Mouse (Mus musculus): ENCODE measurements around the gene Ptpro. TPM values are rescaled to one million over a fixed set of nuclear protein-coding genes. Genes with fewer than 3 reads are reported as not detected.

Ptpro gene
- polyA plus RNA-seq, 1 experiment from 2014 or later = 0.45 TPM

- Histone ChIP-seq H3K9me3 (ENCODE audit: control insufficient read depth, low read length) (no peaks in the 10 kb centered on the region), H3K4me1 (ENCODE audit: control insufficient read depth, insufficient read depth, low read length) (no peaks in the 10 kb centered on the region), H3K27ac (replicated peaks; ENCODE audit: low read depth, low read length) (no peak overlapping the region), H3K27me3 (ENCODE audit: control insufficient read depth, insufficient read depth, low read length) (no peaks in the 10 kb centered on the region), H3K9ac (ENCODE audit: low read length) (no peak overlapping the region), H3K36me3 (ENCODE audit: control insufficient read depth, insufficient read depth, low read length) (no peaks in the 10 kb centered on the region), H3K4me2 (ENCODE audit: low read depth, severe bottlenecking) (no peak overlapping the region), H3K4me3 (ENCODE audit: low read depth, low read length) (no peak overlapping the region)
- ATAC-seq (ENCODE audit: insufficient number of reproducible peaks, low FRiP score, low TSS enrichment, low read depth) = no peak
- no peak for DNase-seq (ENCODE audit: low spot score)
- 85% methylated on average over 1 of the region's 1 CpGs for WGBS
These were observed 242.7 kb downstream of the Ptpro start for GRCm38 (mm10) chr6:137494801-137495200.

- H3K27ac ChIP-seq (replicated peaks; ENCODE audit: low read depth, low read length) = no peak overlapping the region
- H3K4me3 ChIP-seq (ENCODE audit: low read depth, low read length) = no peak overlapping the region
- DNase-seq (ENCODE audit: low spot score) (no peak), ATAC-seq (ENCODE audit: insufficient number of reproducible peaks, low FRiP score, low TSS enrichment, low read depth) (no peak)
- H3K4me2 ChIP-seq (ENCODE audit: low read depth, severe bottlenecking) = no peak overlapping the region
- no peak overlapping the region for H3K9ac ChIP-seq (ENCODE audit: low read length)
- H3K36me3 ChIP-seq (ENCODE audit: control insufficient read depth, insufficient read depth, low read length) = no peaks in the 10 kb centered on the region
- no peaks in the 10 kb centered on the region for H3K4me1 ChIP-seq (ENCODE audit: control insufficient read depth, insufficient read depth, low read length)
- no peaks in the 10 kb centered on the region for H3K9me3 ChIP-seq (ENCODE audit: control insufficient read depth, low read length)
- no peaks in the 10 kb centered on the region for H3K27me3 ChIP-seq (ENCODE audit: control insufficient read depth, insufficient read depth, low read length)
- 77% methylated on average over 6 of the region's 6 CpGs for WGBS
These were observed 243.1 kb downstream of the Ptpro start for GRCm38 (mm10) chr6:137495233-137495632.

- H3K9me3 ChIP-seq (ENCODE audit: control insufficient read depth, low read length) = no peaks in the 10 kb centered on the region
- no peaks in the 10 kb centered on the region for H3K27me3 ChIP-seq (ENCODE audit: control insufficient read depth, insufficient read depth, low read length)
- H3K4me3 ChIP-seq (ENCODE audit: low read depth, low read length) = no peak overlapping the region
- no peaks in the 10 kb centered on the region for H3K4me1 ChIP-seq (ENCODE audit: control insufficient read depth, insufficient read depth, low read length)
- WGBS = 98% methylated on average over 2 of the region's 2 CpGs
- H3K9ac ChIP-seq (ENCODE audit: low read length) = no peak overlapping the region
- H3K36me3 ChIP-seq (ENCODE audit: control insufficient read depth, insufficient read depth, low read length) = no peaks in the 10 kb centered on the region
- ATAC-seq (ENCODE audit: insufficient number of reproducible peaks, low FRiP score, low TSS enrichment, low read depth) (peak; percentile 32; the same call in 1 of the 2 replicates), DNase-seq (ENCODE audit: low spot score) (no peak)
- no peak overlapping the region for H3K27ac ChIP-seq (replicated peaks; ENCODE audit: low read depth, low read length)
- H3K4me2 ChIP-seq (ENCODE audit: low read depth, severe bottlenecking) = no peak overlapping the region
These were observed 244.4 kb downstream of the Ptpro start for GRCm38 (mm10) chr6:137496562-137496961.

GRCm38 (mm10) chr6:137497208-137497835 is 245.2 kb downstream of the Ptpro start:
- Histone ChIP-seq H3K9me3 (ENCODE audit: control insufficient read depth, low read length) (no peaks in the 10 kb centered on the region), H3K4me1 (ENCODE audit: control insufficient read depth, insufficient read depth, low read length) (no peaks in the 10 kb centered on the region), H3K9ac (ENCODE audit: low read length) (no peak overlapping the region), H3K27me3 (ENCODE audit: control insufficient read depth, insufficient read depth, low read length) (no peaks in the 10 kb centered on the region), H3K27ac (replicated peaks; ENCODE audit: low read depth, low read length) (no peak overlapping the region), H3K36me3 (ENCODE audit: control insufficient read depth, insufficient read depth, low read length) (no peaks in the 10 kb centered on the region), H3K4me3 (ENCODE audit: low read depth, low read length) (no peak overlapping the region), H3K4me2 (ENCODE audit: low read depth, severe bottlenecking) (no peak overlapping the region)
- ATAC-seq (ENCODE audit: insufficient number of reproducible peaks, low FRiP score, low TSS enrichment, low read depth) (no peak), DNase-seq (ENCODE audit: low spot score) (no peak)
- WGBS = 93% methylated on average over 8 of the region's 8 CpGs

- Histone ChIP-seq H3K36me3 (ENCODE audit: control insufficient read depth, insufficient read depth, low read length) (no peaks in the 10 kb centered on the region), H3K9me3 (ENCODE audit: control insufficient read depth, low read length) (no peaks in the 10 kb centered on the region), H3K9ac (ENCODE audit: low read length) (no peak overlapping the region), H3K27me3 (ENCODE audit: control insufficient read depth, insufficient read depth, low read length) (no peaks in the 10 kb centered on the region), H3K4me1 (ENCODE audit: control insufficient read depth, insufficient read depth, low read length) (no peaks in the 10 kb centered on the region), H3K4me2 (ENCODE audit: low read depth, severe bottlenecking) (no peak overlapping the region), H3K4me3 (ENCODE audit: low read depth, low read length) (no peak overlapping the region), H3K27ac (replicated peaks; ENCODE audit: low read depth, low read length) (no peak overlapping the region)
- DNase-seq (ENCODE audit: low spot score) (no peak), ATAC-seq (ENCODE audit: insufficient number of reproducible peaks, low FRiP score, low TSS enrichment, low read depth) (no peak)
- WGBS = 79% methylated on average over 6 of the region's 6 CpGs
These were observed 246.7 kb downstream of the Ptpro start for GRCm38 (mm10) chr6:137498781-137499180.

GRCm38 (mm10) chr6:137503009-137503408 is 250.9 kb downstream of the Ptpro start:
- no peaks in the 10 kb centered on the region for H3K36me3 ChIP-seq (ENCODE audit: control insufficient read depth, insufficient read depth, low read length)
- ATAC-seq (ENCODE audit: insufficient number of reproducible peaks, low FRiP score, low TSS enrichment, low read depth) (no peak), DNase-seq (ENCODE audit: low spot score) (no peak)
- H3K4me3 ChIP-seq (ENCODE audit: low read depth, low read length) = no peak overlapping the region
- H3K9ac ChIP-seq (ENCODE audit: low read length) = no peak overlapping the region
- no peak overlapping the region for H3K4me2 ChIP-seq (ENCODE audit: low read depth, severe bottlenecking)
- 88% methylated on average over 7 of the region's 7 CpGs for WGBS
- no peaks in the 10 kb centered on the region for H3K27me3 ChIP-seq (ENCODE audit: control insufficient read depth, insufficient read depth, low read length)
- H3K9me3 ChIP-seq (ENCODE audit: control insufficient read depth, low read length) = no peaks in the 10 kb centered on the region
- H3K4me1 ChIP-seq (ENCODE audit: control insufficient read depth, insufficient read depth, low read length) = no peaks in the 10 kb centered on the region
- H3K27ac ChIP-seq (replicated peaks; ENCODE audit: low read depth, low read length) = no peak overlapping the region

GRCm38 (mm10) chr6:137503462-137503861 is 251.3 kb downstream of the Ptpro start:
- no peaks in the 10 kb centered on the region for H3K9me3 ChIP-seq (ENCODE audit: control insufficient read depth, low read length)
- DNase-seq (ENCODE audit: low spot score) (no peak), ATAC-seq (ENCODE audit: insufficient number of reproducible peaks, low FRiP score, low TSS enrichment, low read depth) (no peak)
- no peak overlapping the region for H3K27ac ChIP-seq (replicated peaks; ENCODE audit: low read depth, low read length)
- H3K4me2 ChIP-seq (ENCODE audit: low read depth, severe bottlenecking) = no peak overlapping the region
- H3K27me3 ChIP-seq (ENCODE audit: control insufficient read depth, insufficient read depth, low read length) = no peaks in the 10 kb centered on the region
- no peaks in the 10 kb centered on the region for H3K4me1 ChIP-seq (ENCODE audit: control insufficient read depth, insufficient read depth, low read length)
- H3K4me3 ChIP-seq (ENCODE audit: low read depth, low read length) = no peak overlapping the region
- WGBS = 85% methylated on average over 8 of the region's 8 CpGs
- no peak overlapping the region for H3K9ac ChIP-seq (ENCODE audit: low read length)
- H3K36me3 ChIP-seq (ENCODE audit: control insufficient read depth, insufficient read depth, low read length) = no peaks in the 10 kb centered on the region

- DNase-seq (ENCODE audit: low spot score) (no peak), ATAC-seq (ENCODE audit: insufficient number of reproducible peaks, low FRiP score, low TSS enrichment, low read depth) (no peak)
- Histone ChIP-seq H3K4me3 (ENCODE audit: low read depth, low read length) (no peak overlapping the region), H3K4me2 (ENCODE audit: low read depth, severe bottlenecking) (no peak overlapping the region), H3K4me1 (ENCODE audit: control insufficient read depth, insufficient read depth, low read length) (no peaks in the 10 kb centered on the region), H3K36me3 (ENCODE audit: control insufficient read depth, insufficient read depth, low read length) (no peaks in the 10 kb centered on the region), H3K27ac (replicated peaks; ENCODE audit: low read depth, low read length) (no peak overlapping the region), H3K9ac (ENCODE audit: low read length) (no peak overlapping the region), H3K27me3 (ENCODE audit: control insufficient read depth, insufficient read depth, low read length) (no peaks in the 10 kb centered on the region), H3K9me3 (ENCODE audit: control insufficient read depth, low read length) (no peaks in the 10 kb centered on the region)
- WGBS = 56% methylated on average over 1 of the region's 1 CpGs
These were observed 251.9 kb downstream of the Ptpro start for GRCm38 (mm10) chr6:137504052-137504451.

Data from limb, embryonic 11.5 days (tissue).